Mouse (Mus musculus) forebrain, embryonic 15.5 days (tissue): ENCODE data around the gene Gm28038. TPM values are rescaled to one million over a fixed set of nuclear protein-coding genes. Genes with fewer than 3 reads are reported as not detected.

Experiments used
- ATAC-seq: fragments of 200-750 bp; cut with Nextera tagmentation; replicated peaks from 2 replicates; pipeline ENCODE4 v1.8.0; 2017; ENCODE audit warnings: mild to moderate bottlenecking, moderate TSS enrichment, moderate library complexity
- H3K27ac ChIP-seq: fragments of 300-500 bp; sonication (generic); replicated peaks from 2 replicates; pipeline ENCODE4 v1.5.1; 2015; ENCODE audit warnings: mild to moderate bottlenecking, inconsistent platforms
- H3K27me3 ChIP-seq: fragments of 300-500 bp; sonication (generic); 2 replicates; pipeline ENCODE4 v1.6.1; 2015; ENCODE audit warnings: inconsistent platforms
- H3K36me3 ChIP-seq: fragments of 300-500 bp; sonication (generic); 2 replicates; pipeline ENCODE4 v1.6.1; 2015; ENCODE audit warnings: mild to moderate bottlenecking, inconsistent platforms
- H3K4me1 ChIP-seq: fragments of 300-500 bp; sonication (generic); 2 replicates; pipeline ENCODE4 v1.6.1; 2015; ENCODE audit warnings: inconsistent platforms
- H3K4me2 ChIP-seq: fragments of 300-500 bp; sonication (generic); replicated peaks from 2 replicates; pipeline ENCODE4 v1.6.1; 2015; ENCODE audit warnings: mild to moderate bottlenecking, inconsistent platforms
- H3K4me3 ChIP-seq: fragments of 300-500 bp; sonication (generic); 2 replicates; pipeline ENCODE4 v1.5.1; 2015; ENCODE audit warnings: mild to moderate bottlenecking, inconsistent platforms
- H3K9ac ChIP-seq: fragments of 300-500 bp; sonication (generic); replicated peaks from 2 replicates; pipeline ENCODE4 v1.6.1; 2015; ENCODE audit warnings: mild to moderate bottlenecking, inconsistent platforms
- H3K9me3 ChIP-seq: fragments of 300-500 bp; sonication (generic); 2 replicates; pipeline ENCODE4 v1.6.1; 2016; ENCODE audit warnings: inconsistent platforms
- WGBS: fragments of 180-500 bp; shearing (Covaris S2); methylation state at CpG from one replicate; pipeline ENCODE4 v1.1.7; 2015; ENCODE audit warnings: mixed read lengths; 5-methylcytosine and 5-hydroxymethylcytosine counted together
- polyA plus RNA-seq: library from polyadenylated mRNA; unstranded; fragments of >200 nt; fragmentation: Nextera tagmentation; extraction: Ambion mirVana; gene quantifications from 2 replicates; pipeline ENCODE4 v1.2.1, GENCODE M21; 2015

The Gm28038 gene
- polyA plus RNA-seq, 1 experiment from 2014 or later, result not detected

DNA sequence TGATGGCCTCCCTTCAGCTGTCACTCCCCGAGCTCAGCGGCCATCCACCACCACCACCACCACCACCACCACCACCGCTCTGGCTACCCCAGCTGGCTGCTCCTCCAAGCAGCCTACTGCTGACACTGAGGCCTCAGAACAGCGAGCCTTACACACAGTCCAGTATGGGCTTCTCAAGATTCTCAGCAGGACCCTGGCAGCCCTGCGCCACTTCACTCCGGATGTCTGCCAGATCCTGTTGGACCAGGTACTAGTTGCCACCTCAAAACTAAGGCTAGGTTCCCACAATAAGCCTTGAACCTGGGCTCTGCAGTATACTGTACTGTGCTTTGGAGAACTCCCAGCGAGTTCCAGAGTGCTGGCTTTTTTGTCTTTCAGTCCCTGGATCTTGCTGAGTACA, 61.7 kb downstream of the Gm28038 start:
- H3K27me3 ChIP-seq, result no peaks in the 10 kb centered on the region
- WGBS, result 98% methylated on average over 7 of the region's 7 CpGs
- peaks cover 84% of the 10 kb centered on the region for H3K36me3 ChIP-seq
- no peak overlapping the region for H3K4me3 ChIP-seq
- no peak overlapping the region for H3K27ac ChIP-seq
- H3K9me3 ChIP-seq, result no peaks in the 10 kb centered on the region
- no peak overlapping the region for H3K9ac ChIP-seq
- no peaks in the 10 kb centered on the region for H3K4me1 ChIP-seq
- no peak for ATAC-seq
- H3K4me2 ChIP-seq, result no peak overlapping the region

- Histone ChIP-seq H3K9me3 (no peaks in the 10 kb centered on the region), H3K36me3 (peaks cover 83% of the 10 kb centered on the region), H3K27me3 (no peaks in the 10 kb centered on the region), H3K4me1 (no peaks in the 10 kb centered on the region), H3K9ac (no peak overlapping the region), H3K4me2 (no peak overlapping the region), H3K27ac (no peak overlapping the region), H3K4me3 (no peak overlapping the region)
- ATAC-seq, result no peak
- 61% methylated on average over 14 of the region's 14 CpGs for WGBS
These were observed 62.8 kb downstream of the Gm28038 start for GRCm38 (mm10) chr2:30343601-30344137.

GRCm38 (mm10) chr2:30345971-30346676, 65.3 kb downstream of the Gm28038 start:
- no peak overlapping the region for H3K9ac ChIP-seq
- H3K9me3 ChIP-seq, result no peaks in the 10 kb centered on the region
- no peak overlapping the region for H3K27ac ChIP-seq
- WGBS, result 91% methylated on average over 7 of the region's 7 CpGs
- H3K4me2 ChIP-seq, result no peak overlapping the region
- no peaks in the 10 kb centered on the region for H3K27me3 ChIP-seq
- H3K4me3 ChIP-seq, result no peak overlapping the region
- peaks cover 82% of the 10 kb centered on the region for H3K36me3 ChIP-seq
- no peak for ATAC-seq
- no peaks in the 10 kb centered on the region for H3K4me1 ChIP-seq

- 91% methylated on average over 6 of the region's 6 CpGs for WGBS
- Histone ChIP-seq H3K27me3 (no peaks in the 10 kb centered on the region), H3K4me1 (no peaks in the 10 kb centered on the region), H3K9ac (no peak overlapping the region), H3K4me3 (no peak overlapping the region), H3K27ac (no peak overlapping the region), H3K9me3 (no peaks in the 10 kb centered on the region), H3K4me2 (no peak overlapping the region), H3K36me3 (peaks cover 56% of the 10 kb centered on the region)
- ATAC-seq, result no peak
These were observed 68.4 kb downstream of the Gm28038 start for GRCm38 (mm10) chr2:30349196-30349595.

Other genes with a start within 250 kb of the Gm28038 start
- gene Wdr34, start 232.2 kb upstream of the Gm28038 start, polyA plus RNA-seq, result 70.1 and 76.2 TPM in 2 replicates
- gene Set, start 223.7 kb upstream of the Gm28038 start, polyA plus RNA-seq, result 445 and 449 TPM in 2 replicates
- gene Pkn3, start 203.4 kb upstream of the Gm28038 start, polyA plus RNA-seq, result 3.5 and 3.9 TPM in 2 replicates
- gene Zdhhc12, start 187.4 kb upstream of the Gm28038 start, polyA plus RNA-seq, result 16.7 and 18.6 TPM in 2 replicates
- gene Zer1, start 156.5 kb upstream of the Gm28038 start, polyA plus RNA-seq, result 14.5 and 15.0 TPM in 2 replicates
- 9.7 and 10.9 TPM in 2 replicates for gene Tbc1d13, start 147.3 kb upstream of the Gm28038 start, polyA plus RNA-seq
- gene Endog, start 109.5 kb upstream of the Gm28038 start, polyA plus RNA-seq, result 13.6 and 14.7 TPM in 2 replicates
- gene Spout1, start 102.6 kb upstream of the Gm28038 start, polyA plus RNA-seq, result 62.4 and 63.3 TPM in 2 replicates
- gene Kyat1, start 75.2 kb upstream of the Gm28038 start, polyA plus RNA-seq, result 14.3 and 15.7 TPM in 2 replicates
- 57.6 and 58.2 TPM in 2 replicates for gene Lrrc8a, start 43.3 kb upstream of the Gm28038 start, polyA plus RNA-seq
- 0.64 and 0.70 TPM in 2 replicates for gene Gm28035, start 40.5 kb upstream of the Gm28038 start, polyA plus RNA-seq
- gene Phyhd1, start 14.8 kb upstream of the Gm28038 start, polyA plus RNA-seq, result 7.9 and 8.5 TPM in 2 replicates
- gene Dolk, start 5.3 kb downstream of the Gm28038 start, polyA plus RNA-seq, result 31.4 and 34.1 TPM in 2 replicates
- gene Nup188, start 5.4 kb downstream of the Gm28038 start, polyA plus RNA-seq, result 22.0 and 23.5 TPM in 2 replicates
- gene Sh3glb2, start 78.3 kb downstream of the Gm28038 start, polyA plus RNA-seq, result 160 and 165 TPM in 2 replicates
- 27.2 and 27.6 TPM in 2 replicates for gene Miga2, start 83.2 kb downstream of the Gm28038 start, polyA plus RNA-seq
- 60.0 and 60.3 TPM in 2 replicates for gene Dolpp1, start 111.2 kb downstream of the Gm28038 start, polyA plus RNA-seq
- 20.5 and 22.6 TPM in 2 replicates for gene Crat, start 134.8 kb downstream of the Gm28038 start, polyA plus RNA-seq
- 146 and 152 TPM in 2 replicates for gene Ptpa, start 135.0 kb downstream of the Gm28038 start, polyA plus RNA-seq
- 2.0 and 2.5 TPM in 2 replicates for gene Ier5l, start 193.2 kb downstream of the Gm28038 start, polyA plus RNA-seq